ENCODE assay signal across 12 mouse cellular contexts in genomic region chr14:31794776-31795126, GRCm38 (mm10).
"Had no signal": no experiment of that assay in that cellular context is flagged by ENCODE, and none has a peak within 500 bp of the region (broad histone marks: within the 10 kb centered on the region; RNA-seq: fewer than 3 reads in every experiment).

No protein-coding gene starts in this region.

- H3K9me3 ChIP-seq: limb, embryonic 12.5 days; liver, embryonic 13.5 days; lung, embryonic 15.5 days; megakaryocyte, embryonic 14.5 days; midbrain, embryonic 12.5 days had no signal

- H3K4me3 ChIP-seq: layer of hippocampus, adult 2 months; limb, embryonic 12.5 days; liver, embryonic 13.5 days; lung, embryonic 15.5 days; megakaryocyte, embryonic 14.5 days; midbrain, embryonic 12.5 days had no signal

- H3K36me3 ChIP-seq: limb, embryonic 12.5 days; liver, embryonic 13.5 days; lung, embryonic 15.5 days; midbrain, embryonic 12.5 days had no signal

- DNase-seq: liver; liver, embryonic 13.5 days; right cerebral cortex, postnatal 14 days; thymus, postnatal 36 days had no signal

- H3K27me3 ChIP-seq: limb, embryonic 12.5 days; liver, embryonic 13.5 days; lung, embryonic 15.5 days; megakaryocyte, embryonic 14.5 days; midbrain, embryonic 12.5 days had no signal

- H3K4me2 ChIP-seq: limb, embryonic 12.5 days; liver, embryonic 13.5 days; lung, embryonic 15.5 days; midbrain, embryonic 12.5 days had no signal

- H3K4me1 ChIP-seq: limb, embryonic 12.5 days; midbrain, embryonic 12.5 days had no signal

- H3K9ac ChIP-seq: limb, embryonic 12.5 days; liver, embryonic 13.5 days; liver, postnatal 0 days; lung, embryonic 15.5 days; midbrain, embryonic 12.5 days had no signal

- H3K27ac ChIP-seq: kidney, postnatal 0 days; layer of hippocampus, adult 2 months; limb, embryonic 12.5 days; liver, embryonic 13.5 days; lung, embryonic 15.5 days; macrophage; midbrain, embryonic 12.5 days had no signal
